Mouse (Mus musculus): ENCODE data around the gene Trappc13.
"Not testable (repeated sequence)": the region's sequence is repeated elsewhere in the genome, so short reads cannot be mapped to it uniquely, and the experiment has no call there.

The Trappc13 gene

GRCm38 (mm10) chr13:104177796-104178649 lies at the start of gene Trappc13:
TSS of gene Trappc13 (minus strand) at chr13:104178469.
- in situ Hi-C loops (cut with MboI; ENCODE audit: low sequenced_read_pairs): no loop called here

DNA sequence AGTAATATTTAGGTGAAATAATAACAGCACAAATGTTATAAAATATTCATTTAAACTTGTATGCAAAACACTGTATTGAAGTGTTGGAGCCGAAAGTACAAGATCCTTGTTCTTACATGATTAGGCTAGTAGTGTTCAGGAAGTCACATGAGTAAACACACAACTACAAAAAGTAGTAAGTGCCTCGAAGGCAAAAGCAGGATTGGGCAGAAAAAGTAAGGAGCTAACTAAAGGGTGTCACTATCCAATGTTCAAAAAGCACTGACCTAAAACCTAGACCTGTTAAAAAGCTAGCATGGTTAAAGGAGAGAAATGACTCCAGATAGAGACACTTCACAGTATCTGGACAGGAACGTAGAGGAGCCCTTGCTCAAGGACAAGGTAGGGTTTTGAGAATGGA lies 49.2 kb upstream of the Trappc13 start:
- in situ Hi-C loops (cut with MboI; ENCODE audit: low sequenced_read_pairs): no loop called here

DNA sequence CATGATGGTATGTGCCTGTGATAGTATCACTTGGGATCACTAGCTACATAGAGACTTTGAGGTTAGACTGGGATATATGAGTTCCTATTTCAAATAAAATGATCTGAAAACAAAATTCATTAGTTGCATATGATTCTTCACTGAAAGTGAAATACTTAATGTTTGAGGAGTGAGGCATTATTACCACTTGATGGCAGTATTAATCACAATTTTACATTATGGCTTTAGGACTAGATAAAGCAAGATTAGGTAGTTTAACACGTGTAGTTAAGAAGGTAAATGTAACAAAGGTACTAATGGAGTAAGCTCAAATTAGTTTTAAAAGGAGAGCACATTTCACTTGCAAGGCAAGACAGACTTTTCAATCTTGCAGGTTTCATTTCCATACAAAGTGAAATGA lies 26.0 kb upstream of the Trappc13 start:
- in situ Hi-C loops (cut with MboI; ENCODE audit: low sequenced_read_pairs): no loop called here

DNA sequence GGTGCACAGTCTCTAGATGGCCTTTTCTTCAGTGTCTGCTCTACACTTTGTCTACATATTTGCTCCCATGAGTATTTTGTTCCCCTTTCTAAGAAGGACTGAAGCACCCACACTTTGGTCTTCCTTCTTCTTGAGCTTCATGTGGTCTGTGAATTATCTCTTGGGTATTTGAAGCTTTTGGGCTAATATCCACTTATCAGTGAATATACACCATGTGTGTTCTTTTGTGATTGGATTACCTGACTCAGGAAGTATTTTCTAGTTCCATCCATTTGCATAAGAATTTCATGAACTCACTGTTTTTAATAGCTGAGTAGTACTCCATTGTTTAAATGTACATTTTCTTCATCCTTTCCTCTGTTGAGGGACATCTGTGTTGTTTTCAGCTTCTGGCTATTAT lies 17.6 kb upstream of the Trappc13 start:
- in situ Hi-C loops (cut with MboI; ENCODE audit: low sequenced_read_pairs): not testable (repeated sequence)

GRCm38 (mm10) chr13:104187357-104187756 lies 9.1 kb upstream of the Trappc13 start:
- in situ Hi-C loops (cut with MboI; ENCODE audit: low sequenced_read_pairs): no loop called here

DNA sequence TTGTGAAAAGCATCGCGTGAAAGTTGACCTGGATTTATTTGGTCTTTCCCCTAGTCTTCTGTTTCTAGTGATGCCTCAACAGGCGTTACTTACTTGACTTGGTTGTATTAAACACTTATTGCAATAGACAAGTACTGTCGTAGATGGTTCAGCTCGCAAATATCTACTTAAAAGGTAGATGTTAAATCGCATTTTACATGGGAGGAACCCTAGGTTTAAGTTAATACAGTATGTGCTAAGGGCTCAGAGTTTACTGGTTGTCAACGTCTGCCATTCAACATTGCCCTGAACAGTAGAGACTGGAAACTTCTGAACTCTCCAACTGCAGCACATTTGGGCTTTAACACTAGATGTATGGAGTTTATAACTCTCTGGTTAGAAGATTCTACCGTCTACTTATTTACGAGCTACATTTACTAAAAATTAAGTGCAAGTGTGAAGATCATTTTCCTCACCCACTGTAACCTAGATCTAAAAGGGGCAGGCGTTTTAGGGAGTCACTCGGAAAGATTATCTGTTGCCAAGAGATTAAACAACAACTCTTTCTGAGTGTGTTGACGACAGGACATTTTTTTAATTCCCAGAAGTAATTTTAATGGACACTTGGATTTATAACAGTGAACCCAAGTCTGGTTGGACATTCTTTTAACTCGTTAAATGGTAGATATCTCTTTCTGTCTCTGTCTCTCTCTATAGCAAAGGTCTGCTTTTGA lies 1.1 kb upstream of the Trappc13 start:
- in situ Hi-C loops (cut with MboI; ENCODE audit: low sequenced_read_pairs): no loop called here

GRCm38 (mm10) chr13:104178650-104179121 lies 417 bp upstream of the Trappc13 start, which contains the start of gene Trim23:
TSS of gene Trim23 (plus strand) at chr13:104178797.
- in situ Hi-C loops (cut with MboI; ENCODE audit: low sequenced_read_pairs): no loop called here

DNA sequence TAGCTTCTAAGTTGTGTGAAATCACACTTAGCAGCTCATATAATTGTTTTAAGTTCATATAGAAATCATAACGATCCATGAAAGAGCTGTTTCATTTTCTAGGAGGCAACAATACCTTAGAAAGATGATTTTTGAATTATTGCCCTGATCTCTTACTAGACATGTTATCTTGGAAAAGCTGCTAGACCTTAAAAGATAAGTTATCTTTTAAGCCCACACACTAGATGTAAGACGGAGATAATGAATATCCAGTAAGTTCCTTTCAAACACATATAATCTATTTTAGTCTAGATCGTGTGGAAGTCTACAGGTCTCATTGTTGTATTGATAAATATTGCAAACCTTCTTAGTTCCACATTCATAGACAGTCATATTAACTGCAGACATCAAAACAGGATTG lies 1.4 kb downstream of the Trappc13 start:
- in situ Hi-C loops (cut with MboI; ENCODE audit: low sequenced_read_pairs): no loop called here

DNA sequence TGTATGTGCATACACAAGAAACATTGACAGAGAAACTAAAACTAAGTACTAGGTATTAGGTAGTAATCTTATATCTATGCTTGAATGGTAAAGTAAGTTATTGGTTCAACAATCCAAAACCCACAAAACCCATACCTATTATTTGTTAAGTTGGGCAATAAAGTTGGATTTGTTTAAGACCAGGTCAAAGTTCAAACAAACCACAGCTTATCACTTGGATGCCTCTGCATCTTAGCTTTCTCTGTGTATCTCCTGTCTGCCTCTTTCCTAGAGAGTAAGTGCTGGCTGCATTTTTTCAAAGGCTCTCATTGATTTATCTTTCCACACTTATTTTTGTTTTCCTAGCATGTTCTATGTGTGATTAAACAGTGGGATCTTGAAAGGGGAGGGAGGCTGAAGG lies 5.8 kb downstream of the Trappc13 start:
- in situ Hi-C loops (cut with MboI; ENCODE audit: low sequenced_read_pairs): no loop called here

DNA sequence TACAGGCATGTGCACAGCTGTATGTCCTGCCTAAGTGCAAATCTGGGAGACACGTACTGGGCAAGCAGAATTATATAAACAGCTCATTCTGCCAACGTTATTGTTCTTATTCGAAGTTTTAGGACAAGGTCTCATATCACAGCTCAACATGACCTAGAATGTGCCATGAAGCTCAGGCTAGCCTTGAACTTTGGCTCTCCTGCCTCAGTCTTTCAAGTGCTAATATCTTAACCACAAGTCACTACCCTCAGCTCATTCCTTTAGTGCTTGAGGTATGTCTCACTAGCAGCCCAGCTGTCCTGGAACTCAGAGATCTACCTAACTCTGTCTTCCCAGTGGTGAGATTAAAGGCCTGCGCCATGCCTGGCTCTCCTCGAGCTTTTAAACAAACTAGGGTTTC lies 6.6 kb downstream of the Trappc13 start:
- in situ Hi-C loops (cut with MboI; ENCODE audit: low sequenced_read_pairs): no loop called here

DNA sequence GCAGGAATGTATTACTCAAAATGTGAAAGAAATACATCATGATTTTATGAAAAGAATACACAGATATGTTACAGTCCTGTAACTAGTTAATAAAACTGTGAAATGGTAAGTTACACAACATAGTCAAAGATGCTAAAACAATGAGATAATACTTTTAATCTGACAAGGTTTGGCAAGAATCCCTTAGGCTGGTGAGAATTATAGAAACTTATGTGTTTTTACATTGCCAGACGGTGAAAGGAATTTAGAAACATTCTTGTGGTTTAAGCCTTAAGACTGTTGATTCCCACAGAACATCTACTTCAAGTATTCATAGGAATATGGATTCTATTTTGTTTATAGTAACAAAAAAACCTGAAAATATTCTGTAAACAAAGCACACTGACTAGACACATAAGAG lies 22.6 kb downstream of the Trappc13 start:
- in situ Hi-C loops (cut with MboI; ENCODE audit: low sequenced_read_pairs): no loop called here

GRCm38 (mm10) chr13:104155106-104155505 lies 23.2 kb downstream of the Trappc13 start:
- in situ Hi-C loops (cut with MboI; ENCODE audit: low sequenced_read_pairs): no loop called here

DNA sequence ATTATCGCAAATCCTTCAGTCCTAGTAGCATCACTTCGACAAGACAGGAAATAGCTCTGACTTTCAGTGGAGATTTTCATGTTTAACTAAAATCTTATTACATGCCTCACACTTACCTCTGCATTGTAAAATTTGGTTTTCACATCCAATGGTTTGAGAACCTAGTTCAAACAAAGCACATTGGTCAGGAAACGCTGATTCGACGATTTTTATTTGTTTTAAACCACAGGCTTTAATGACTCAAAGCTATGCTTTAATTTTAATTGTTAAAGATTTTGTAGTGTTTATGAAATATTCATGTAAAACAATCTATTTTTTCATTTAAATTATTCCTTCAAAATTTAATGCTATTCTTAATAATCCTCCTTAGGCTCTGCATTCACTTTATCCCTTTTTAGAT lies 24.1 kb downstream of the Trappc13 start:
- in situ Hi-C loops (cut with MboI; ENCODE audit: low sequenced_read_pairs): no loop called here

- in situ Hi-C loops (cut with MboI; ENCODE audit: low sequenced_read_pairs): no loop called here
These were observed 32.6 kb downstream of the Trappc13 start for GRCm38 (mm10) chr13:104145646-104146045.

DNA sequence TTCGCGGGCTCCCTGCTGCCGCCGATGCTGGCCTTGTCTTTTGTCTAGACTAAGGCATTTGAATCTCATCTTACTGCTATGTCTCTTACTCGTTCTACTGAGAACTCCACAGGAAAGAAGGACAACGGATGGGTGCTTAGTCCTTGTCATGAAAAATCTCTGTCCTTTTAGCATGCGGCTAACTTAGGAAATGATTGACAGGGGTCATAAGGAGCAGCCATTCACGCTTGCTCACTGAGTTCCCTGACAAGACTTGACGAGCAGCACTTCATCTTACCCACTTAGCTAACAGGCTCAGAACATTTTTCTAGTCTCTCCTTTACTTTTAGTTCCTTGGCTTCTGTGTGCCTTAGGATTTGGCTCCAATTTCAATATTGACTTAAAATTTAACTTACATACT lies 33.4 kb downstream of the Trappc13 start:
- in situ Hi-C loops (cut with MboI; ENCODE audit: low sequenced_read_pairs): no loop called here

- in situ Hi-C loops (cut with MboI; ENCODE audit: low sequenced_read_pairs): no loop called here
These were observed 38.7 kb downstream of the Trappc13 start for GRCm38 (mm10) chr13:104139369-104140209.

DNA sequence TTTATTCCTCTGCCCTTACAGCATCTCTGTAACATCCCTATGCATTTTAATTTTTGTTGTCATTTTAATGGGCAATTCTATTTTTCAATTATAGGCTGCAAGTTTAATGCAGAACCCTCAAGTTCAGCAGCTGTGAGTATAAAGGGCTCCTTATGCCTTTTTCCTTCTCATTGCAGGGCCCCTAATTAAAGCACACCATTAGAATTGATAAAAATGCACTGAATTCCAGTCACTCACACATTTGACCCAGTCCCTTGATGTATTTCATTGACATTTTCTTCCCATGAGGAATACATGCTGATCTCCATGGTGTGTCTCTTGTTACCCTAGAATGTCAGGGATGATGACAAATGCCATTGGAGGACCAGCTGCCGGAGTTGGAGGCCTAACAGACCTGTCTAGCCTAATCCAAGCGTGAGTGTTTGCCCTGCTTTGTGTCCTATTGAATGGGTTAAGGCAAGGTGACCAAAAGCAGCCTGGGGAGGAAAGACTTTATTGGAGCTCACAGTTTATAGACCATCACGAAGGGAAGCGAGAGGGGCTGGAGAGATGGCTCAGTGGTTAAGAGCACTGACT lies 43.7 kb downstream of the Trappc13 start:
- in situ Hi-C loops (cut with MboI; ENCODE audit: low sequenced_read_pairs): no loop called here

GRCm38 (mm10) chr13:104132561-104132960 lies 45.7 kb downstream of the Trappc13 start:
- in situ Hi-C loops (cut with MboI; ENCODE audit: low sequenced_read_pairs): no loop called here

- in situ Hi-C loops (cut with MboI; ENCODE audit: low sequenced_read_pairs): no loop called here
These were observed 54.4 kb downstream of the Trappc13 start for GRCm38 (mm10) chr13:104123662-104124381.
